Mouse (Mus musculus): ENCODE results near the gene Necap2.

The Necap2 gene

GRCm38 (mm10) chr4:141077681-141078509 is at the start of gene Necap2:
Necap2 (minus strand) TSS chr4:141078357.
- DNase-seq: peak; percentile 93 to 95

- DNase-seq: peak in 1 of 2 experiments; percentile 26
These were observed 44.9 kb upstream of the Necap2 start for GRCm38 (mm10) chr4:141123065-141123464.

- DNase-seq: no peak
These were observed 44.5 kb upstream of the Necap2 start for GRCm38 (mm10) chr4:141122663-141123062.

GRCm38 (mm10) chr4:141120700-141121099 is 42.5 kb upstream of the Necap2 start:
- DNase-seq: peak in 1 of 2 experiments; percentile 32

GRCm38 (mm10) chr4:141118691-141119090 is 40.5 kb upstream of the Necap2 start:
- DNase-seq: no peak

- DNase-seq: no peak
These were observed 37.2 kb upstream of the Necap2 start for GRCm38 (mm10) chr4:141115398-141115797.

- DNase-seq: no peak
These were observed 36.4 kb upstream of the Necap2 start for GRCm38 (mm10) chr4:141114521-141114981.

- no peak for DNase-seq
These were observed 35.7 kb upstream of the Necap2 start for GRCm38 (mm10) chr4:141113831-141114230.

GRCm38 (mm10) chr4:141108196-141108732 is 30.1 kb upstream of the Necap2 start:
- DNase-seq: no peak

- DNase-seq: no peak
These were observed 28.5 kb upstream of the Necap2 start for GRCm38 (mm10) chr4:141106526-141107183.

GRCm38 (mm10) chr4:141101855-141102254 is 23.7 kb upstream of the Necap2 start:
- peak in 1 of 2 experiments; percentile 59 for DNase-seq

GRCm38 (mm10) chr4:141101291-141101690 is 23.1 kb upstream of the Necap2 start:
- no peak for DNase-seq

GRCm38 (mm10) chr4:141099956-141100355 is 21.8 kb upstream of the Necap2 start:
- DNase-seq: no peak

- DNase-seq: no peak
These were observed 20.8 kb upstream of the Necap2 start for GRCm38 (mm10) chr4:141098935-141099334.

- no peak for DNase-seq
These were observed 18.6 kb upstream of the Necap2 start for GRCm38 (mm10) chr4:141096710-141097109.

GRCm38 (mm10) chr4:141095016-141095415 is 16.9 kb upstream of the Necap2 start:
- DNase-seq: peak; percentile 32 to 33

GRCm38 (mm10) chr4:141088714-141089113 is 10.6 kb upstream of the Necap2 start:
- no peak for DNase-seq

GRCm38 (mm10) chr4:141088033-141088432 is 9.9 kb upstream of the Necap2 start, which contains the start of gene Spata21:
Spata21 (plus strand) TSS chr4:141088333.
- no peak for DNase-seq

- no peak for DNase-seq
These were observed 8.7 kb upstream of the Necap2 start for GRCm38 (mm10) chr4:141086862-141087261.

GRCm38 (mm10) chr4:141078510-141079137 is 467 bp upstream of the Necap2 start:
- DNase-seq: no peak

GRCm38 (mm10) chr4:141076761-141077506 is 1.2 kb downstream of the Necap2 start:
- DNase-seq: no peak

GRCm38 (mm10) chr4:141074109-141074508 is 4.0 kb downstream of the Necap2 start:
- no peak for DNase-seq
